In the genomic region with DNA sequence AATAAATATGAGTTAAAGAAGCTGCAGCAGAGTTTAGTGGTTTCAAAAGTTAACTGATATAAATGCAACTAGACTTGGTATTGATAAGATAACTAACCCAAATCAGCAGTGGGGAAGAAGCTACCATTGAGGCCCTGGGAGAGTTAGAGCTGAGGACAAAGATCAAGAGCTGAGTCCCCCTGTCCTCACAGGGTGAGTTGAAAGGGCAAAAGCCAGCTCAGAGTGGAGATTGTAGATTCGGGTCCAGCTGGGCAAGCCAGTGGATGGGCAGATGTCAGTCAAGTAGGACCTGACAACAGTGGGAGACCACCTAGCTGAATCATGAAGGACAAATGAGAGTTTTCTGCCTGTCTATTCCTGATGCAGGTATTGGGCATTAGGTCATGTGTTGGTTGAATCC, we compare ENCODE assay signal across 30 mouse cellular contexts.
"Had no signal": no experiment of that assay in that cellular context is flagged by ENCODE, and none has a peak within 500 bp of the region (broad histone marks: within the 10 kb centered on the region; RNA-seq: fewer than 3 reads in every experiment).

No protein-coding gene starts in this region.

- DNase-seq: heart, postnatal 10 days; heart, postnatal 14 days; heart, postnatal 36 days; heart, postnatal 4 days; kidney, adult 11 months; kidney, adult 18-20 months; kidney, adult 2 months; kidney, adult 8-10 months; kidney, adult 9 months; kidney, postnatal 10 days; kidney, postnatal 14 days; kidney, postnatal 25 days; kidney, postnatal 36 days; kidney, postnatal 4 days; layer of hippocampus, adult 9-11 months; layer of hippocampus, postnatal 36 days had no signal

- H3K27me3 ChIP-seq: heart, embryonic 12.5 days; heart, embryonic 13.5 days; heart, embryonic 15.5 days; hindbrain, embryonic 12.5 days; hindbrain, embryonic 13.5 days; hindbrain, embryonic 15.5 days; intestine, embryonic 15.5 days; kidney, embryonic 15.5 days had no signal

- H3K9me3 ChIP-seq: hindbrain, embryonic 12.5 days; hindbrain, embryonic 13.5 days; hindbrain, embryonic 15.5 days; intestine, embryonic 15.5 days; kidney, embryonic 15.5 days had no signal

- H3K4me1 ChIP-seq: heart, embryonic 12.5 days; heart, embryonic 13.5 days; heart, embryonic 15.5 days; hindbrain, embryonic 10.5 days; hindbrain, embryonic 12.5 days; hindbrain, embryonic 13.5 days; hindbrain, embryonic 15.5 days; intestine, embryonic 15.5 days; kidney, embryonic 15.5 days had no signal

- H3K36me3 ChIP-seq: heart, embryonic 12.5 days; heart, embryonic 13.5 days; heart, embryonic 15.5 days; hindbrain, embryonic 10.5 days; hindbrain, embryonic 12.5 days; hindbrain, embryonic 13.5 days; hindbrain, embryonic 15.5 days; intestine, embryonic 15.5 days; kidney, embryonic 15.5 days had no signal

- H3K4me3 ChIP-seq: heart, embryonic 12.5 days; heart, embryonic 13.5 days; heart, embryonic 15.5 days; hindbrain, embryonic 10.5 days; hindbrain, embryonic 12.5 days; hindbrain, embryonic 13.5 days; hindbrain, embryonic 15.5 days; intestine, embryonic 15.5 days; kidney, embryonic 15.5 days; layer of hippocampus, adult 2 months; left cerebral cortex, adult 2 months had no signal

- H3K27ac ChIP-seq: heart, embryonic 13.5 days; heart, embryonic 15.5 days; hindbrain, embryonic 10.5 days; hindbrain, embryonic 12.5 days; hindbrain, embryonic 13.5 days; hindbrain, embryonic 14.5 days; hindbrain, embryonic 15.5 days; hindbrain, postnatal 0 days; intestine, embryonic 15.5 days; kidney, embryonic 15.5 days; kidney, postnatal 0 days; layer of hippocampus, adult 2 months; left cerebral cortex, adult 2 months had no signal
